Mouse (Mus musculus) heart, adult 2 months (tissue): ENCODE measurements around the gene Rassf3.

Source experiments
- CTCF ChIP-seq: fragments of 200-600 bp; IDR thresholded peaks from 2 replicates; pipeline ENCODE4 v1.8.1; 2022; ENCODE audit warnings: antibody characterized with exemption, mild to moderate bottlenecking, moderate library complexity
- POLR2A ChIP-seq: fragments of 200-500 bp; IDR thresholded peaks from 2 replicates; pipeline ENCODE4 v1.6.1; 2011; ENCODE audit warnings: mild to moderate bottlenecking, low read depth, low read length, control low read depth; ENCODE audit not compliant: insufficient read depth

DNA sequence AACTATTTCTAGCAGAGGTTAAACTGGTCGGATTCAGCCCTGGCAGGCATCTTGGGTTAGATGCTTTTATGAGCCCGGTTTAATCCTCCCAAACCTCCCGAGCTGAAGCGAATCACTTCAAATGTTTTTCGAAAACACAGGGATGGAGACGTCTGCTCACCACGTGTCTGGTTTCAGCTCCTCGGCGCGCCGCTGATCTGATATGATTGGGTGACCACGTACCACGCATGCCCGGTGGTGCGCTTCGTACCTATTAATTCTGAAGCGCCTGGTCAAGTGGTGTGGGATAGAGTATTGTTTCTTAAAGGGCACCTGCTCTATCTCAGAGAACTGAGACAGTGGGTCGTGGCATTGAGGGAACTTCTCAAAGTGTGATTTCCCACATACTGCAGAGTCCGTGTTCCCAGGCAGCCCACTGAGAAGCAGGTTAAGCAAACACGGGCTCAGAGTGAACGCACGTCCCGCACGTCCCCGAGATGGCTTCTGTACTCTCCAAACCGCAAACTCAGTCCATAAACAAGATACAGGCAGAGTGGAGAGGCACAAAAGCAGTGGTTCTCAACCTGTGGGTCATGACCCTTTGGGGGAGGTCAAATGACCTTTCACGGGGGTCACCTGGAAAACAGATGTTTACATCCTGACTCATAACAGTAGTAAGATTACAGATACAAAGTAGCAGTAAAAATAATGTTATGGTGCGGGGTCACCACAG is 40.4 kb downstream of the Rassf3 start:
- TF ChIP-seq POLR2A (no peak), CTCF (no peak)
